Mouse (Mus musculus) urinary bladder, adult 18-20 months (tissue): ENCODE results near the gene Stx18.

Experiments used
- DNase-seq, 2 experiments: peaks; one replicate each; pipeline ENCODE4 v3.0.0; 2022; ENCODE audit warnings: low spot score in 2 of 2, mixed read lengths in 2 of 2

Gene Stx18

DNA sequence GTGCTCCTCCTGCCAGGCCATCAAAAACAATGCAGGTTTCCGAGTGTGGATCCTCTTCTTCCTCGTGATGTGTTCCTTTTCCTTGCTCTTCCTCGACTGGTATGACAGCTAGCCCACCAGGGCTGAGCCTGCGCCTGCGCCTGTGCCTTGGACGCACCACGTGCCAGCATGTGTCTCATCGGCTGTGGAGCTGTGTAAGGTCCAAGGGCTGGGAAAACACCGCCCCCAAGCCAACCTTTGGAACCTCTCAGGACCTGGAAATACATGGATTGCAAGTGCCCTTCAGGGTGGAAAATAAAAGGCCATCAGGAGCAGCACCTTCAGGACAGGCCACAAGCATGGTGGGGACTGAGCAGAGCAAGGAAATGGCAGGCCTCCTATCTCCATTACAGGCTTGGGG is 97.7 kb downstream of the Stx18 start:
- DNase-seq = no peak

DNA sequence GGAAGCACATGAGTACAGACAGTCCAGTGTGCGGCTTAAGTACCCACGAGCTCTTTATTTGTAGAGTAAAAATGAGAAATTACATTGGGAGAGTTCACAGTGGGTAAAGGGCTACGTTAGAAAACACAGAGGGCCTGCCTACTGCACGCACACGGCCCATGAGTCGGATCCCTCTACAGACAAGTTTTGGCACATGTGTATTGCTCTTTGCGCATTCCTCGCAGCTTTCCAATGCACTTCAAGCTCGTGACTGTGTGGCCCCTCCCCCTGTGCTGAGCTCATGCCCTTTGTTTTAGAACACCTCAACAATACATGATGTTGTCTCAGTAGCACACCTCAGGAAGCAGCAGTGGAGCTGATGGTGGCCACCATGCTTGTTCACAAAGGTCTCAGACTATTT is 98.6 kb downstream of the Stx18 start:
- no peak for DNase-seq

DNA sequence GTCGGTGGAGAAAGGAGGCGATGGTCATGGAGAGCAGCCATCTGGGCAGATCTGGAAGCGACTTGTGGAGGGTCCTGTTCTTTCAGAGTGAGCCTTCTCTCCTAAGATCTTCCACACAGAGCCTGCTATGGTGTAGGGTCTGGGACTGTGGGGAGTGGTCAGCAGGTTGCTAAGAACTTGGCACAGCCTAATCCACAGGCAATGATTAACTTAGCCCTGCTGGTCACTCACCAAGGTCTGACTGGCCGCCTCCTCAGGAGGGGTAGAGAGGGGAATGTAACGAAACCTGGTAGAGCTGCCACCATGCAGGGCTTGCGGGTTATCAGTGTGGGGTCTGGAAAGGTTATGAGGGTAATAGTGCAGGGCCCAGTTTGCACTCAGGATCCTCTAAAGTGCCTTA is 102.4 kb downstream of the Stx18 start:
- DNase-seq = no peak

DNA sequence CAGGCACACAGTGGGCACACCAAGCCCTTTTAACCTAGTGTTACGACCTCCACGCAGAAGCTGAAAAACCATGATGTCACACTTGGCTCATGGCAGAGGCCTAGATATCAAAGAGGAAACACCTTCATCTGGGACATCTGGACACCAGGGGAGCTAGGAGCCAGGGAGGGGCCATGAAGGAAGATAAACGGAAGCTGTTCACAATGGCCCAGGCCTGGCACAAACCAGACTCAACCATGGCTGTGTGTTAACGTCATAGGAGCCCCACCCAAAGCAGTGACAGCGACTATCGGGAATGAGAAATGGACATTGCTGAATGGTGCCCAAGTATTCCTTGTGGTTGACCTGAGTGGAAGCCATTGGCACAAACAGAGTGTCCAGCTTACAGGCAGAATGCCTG is 108.0 kb downstream of the Stx18 start:
- DNase-seq = no peak

DNA sequence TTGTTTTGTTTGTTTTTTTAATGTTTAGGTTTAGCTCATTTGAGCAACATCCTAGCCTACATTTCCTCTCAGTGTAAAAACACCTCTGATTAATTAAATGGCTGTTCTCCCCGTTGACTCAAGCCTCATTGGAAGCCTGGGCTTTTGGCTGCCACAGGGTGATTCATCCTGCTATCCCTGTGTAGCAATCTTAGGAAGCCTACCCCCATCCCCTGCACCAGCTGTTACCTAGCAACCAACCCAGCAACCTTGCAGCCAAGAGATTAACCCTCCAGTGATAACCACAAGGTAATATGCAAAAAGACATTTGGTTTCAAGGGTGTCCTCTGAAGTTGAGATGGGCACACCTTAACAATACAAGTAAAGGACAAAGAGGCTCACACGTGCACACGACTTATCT is 112.7 kb downstream of the Stx18 start:
- no peak for DNase-seq

DNA sequence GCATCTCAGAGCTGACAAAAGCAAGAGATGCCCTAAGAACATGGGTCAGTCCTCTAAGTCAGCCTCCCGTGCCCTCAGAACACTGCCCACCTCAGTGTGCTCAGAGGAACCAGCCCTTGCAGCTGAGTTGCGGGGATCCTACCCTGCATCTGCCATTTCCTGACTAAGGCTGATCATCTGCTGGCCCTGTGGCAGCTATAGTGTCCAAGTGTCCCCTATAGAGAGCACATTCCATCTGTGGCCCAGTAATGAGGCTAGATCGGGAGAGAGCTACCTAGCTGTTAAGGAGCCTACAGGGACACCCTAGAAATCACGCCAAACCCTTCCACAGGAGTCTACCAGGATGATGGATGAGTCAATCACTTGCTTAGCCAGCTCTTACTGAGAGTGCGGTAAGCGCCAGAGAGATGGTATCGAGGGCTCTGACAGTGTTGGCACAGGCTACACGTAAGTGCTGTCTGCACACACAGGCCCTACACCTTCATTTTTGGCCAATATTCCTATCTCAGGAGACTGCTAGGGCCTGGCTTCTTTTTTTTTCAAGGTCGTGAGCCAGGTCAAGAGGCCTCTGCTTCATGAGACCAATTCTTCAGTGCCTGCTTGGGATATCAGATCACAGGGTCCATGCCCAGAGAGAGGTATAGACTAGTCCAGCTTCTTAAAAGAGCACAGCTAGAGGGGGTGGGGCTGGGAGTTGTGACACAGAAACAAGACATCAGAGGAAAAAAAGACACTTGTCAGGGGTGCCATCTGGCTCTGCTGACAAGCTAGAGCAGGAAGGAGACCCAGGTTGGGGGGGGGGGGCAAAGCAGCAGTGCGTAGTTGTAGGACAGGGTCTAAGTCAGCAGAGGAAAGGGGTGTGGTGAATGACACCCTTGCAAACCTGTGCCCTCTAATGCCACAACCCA is 113.9 kb downstream of the Stx18 start:
- DNase-seq = no peak

DNA sequence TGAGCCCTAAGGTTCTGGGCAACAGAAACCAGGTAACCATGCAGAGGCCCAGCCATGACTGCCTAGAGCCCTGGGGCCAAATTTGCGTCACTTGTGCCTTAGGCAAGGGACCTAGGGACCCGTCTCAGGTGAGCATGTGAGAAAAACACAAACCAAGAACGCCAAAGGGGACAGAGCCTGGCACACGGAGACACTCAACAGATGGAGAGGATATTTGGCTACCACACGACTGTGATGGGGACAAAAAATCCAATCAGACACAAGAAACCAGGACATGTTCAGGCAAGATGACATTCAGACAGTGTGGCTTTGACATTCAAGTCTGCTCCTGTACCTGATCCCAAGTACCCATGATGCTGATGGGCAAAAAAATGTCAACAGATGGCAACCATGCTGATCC is 115.1 kb downstream of the Stx18 start:
- DNase-seq = no peak

DNA sequence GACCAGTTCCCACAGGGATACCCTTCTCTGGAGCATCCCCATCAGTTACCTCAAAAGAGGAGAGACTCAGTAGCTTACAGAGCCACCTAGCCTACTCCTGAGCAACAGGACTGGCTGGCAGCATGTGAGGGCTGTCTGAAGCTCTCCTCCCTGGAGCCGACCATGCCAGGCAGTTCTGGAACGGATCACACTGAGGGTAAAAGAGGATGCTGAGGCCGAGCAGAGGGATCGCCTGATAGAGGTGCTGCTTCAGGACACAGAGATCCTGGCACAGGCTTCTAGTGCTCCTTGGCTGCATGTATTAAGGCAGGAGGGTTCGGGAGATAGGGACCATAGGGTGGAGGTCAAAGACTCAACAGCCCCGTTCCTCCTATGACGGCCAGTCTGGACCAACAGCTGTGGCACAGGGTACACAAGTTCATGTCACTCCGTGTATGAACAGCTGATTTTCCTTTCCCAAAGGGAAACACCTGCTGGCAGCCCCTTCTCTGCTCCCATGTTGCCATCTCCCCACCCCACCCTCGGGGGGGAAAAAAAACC is 119.0 kb downstream of the Stx18 start:
- no peak for DNase-seq

DNA sequence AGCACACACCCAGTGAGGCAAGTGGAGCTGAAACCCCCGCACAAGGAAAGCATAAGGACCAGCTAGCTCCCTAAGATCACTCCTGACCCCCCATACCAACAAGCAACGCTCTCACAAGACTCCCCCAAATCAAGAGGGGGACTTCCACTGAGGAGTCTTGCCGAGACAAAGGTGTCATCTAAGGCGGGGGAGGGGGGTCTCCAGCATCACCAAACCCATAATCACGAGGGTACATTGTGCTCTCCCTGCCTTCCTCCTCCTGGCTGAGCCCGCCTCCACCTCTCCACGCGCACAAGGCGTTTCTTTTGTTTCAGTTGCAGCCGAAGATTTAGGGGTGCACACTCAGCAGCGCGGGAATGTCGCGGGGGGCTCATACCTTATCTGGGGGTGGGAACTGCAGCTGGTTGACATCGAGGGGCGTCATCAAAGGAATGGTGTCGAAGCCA is 120.0 kb downstream of the Stx18 start:
- no peak for DNase-seq

DNA sequence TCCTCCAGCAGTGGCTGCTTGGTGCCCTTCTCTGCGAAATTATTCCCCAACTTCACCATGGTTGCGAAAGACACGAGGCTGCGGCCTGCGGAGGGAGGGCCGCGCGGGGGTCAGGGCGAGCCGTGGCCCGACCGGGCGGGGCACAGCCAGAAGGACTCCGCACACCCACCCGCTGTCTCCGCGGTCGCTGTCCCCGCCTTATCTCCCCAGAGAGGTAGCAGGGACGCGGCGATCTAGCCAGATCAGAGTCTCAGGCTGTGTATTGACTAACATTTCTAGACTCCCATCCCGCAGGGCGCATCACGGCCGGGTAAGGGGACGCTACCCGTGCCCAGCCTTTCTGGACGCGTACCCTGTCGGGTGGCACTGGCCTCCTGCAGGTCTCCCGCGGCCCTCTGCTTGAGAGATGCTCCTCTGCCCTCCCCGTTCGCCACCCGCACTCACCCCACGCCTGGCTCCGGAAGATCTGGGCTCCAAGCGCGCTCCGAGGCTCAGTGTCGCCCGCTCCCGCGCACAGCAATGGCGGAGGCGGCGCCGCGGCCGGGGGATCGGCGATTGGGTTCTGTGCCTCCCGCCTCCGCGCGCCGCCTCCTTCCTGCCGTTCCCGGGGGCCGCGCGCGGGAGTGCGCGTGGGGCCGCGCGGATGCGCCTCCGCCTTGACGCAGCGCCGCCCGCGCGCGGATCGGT is 120.5 kb downstream of the Stx18 start:
- DNase-seq = peak; percentile 5 to 11

DNA sequence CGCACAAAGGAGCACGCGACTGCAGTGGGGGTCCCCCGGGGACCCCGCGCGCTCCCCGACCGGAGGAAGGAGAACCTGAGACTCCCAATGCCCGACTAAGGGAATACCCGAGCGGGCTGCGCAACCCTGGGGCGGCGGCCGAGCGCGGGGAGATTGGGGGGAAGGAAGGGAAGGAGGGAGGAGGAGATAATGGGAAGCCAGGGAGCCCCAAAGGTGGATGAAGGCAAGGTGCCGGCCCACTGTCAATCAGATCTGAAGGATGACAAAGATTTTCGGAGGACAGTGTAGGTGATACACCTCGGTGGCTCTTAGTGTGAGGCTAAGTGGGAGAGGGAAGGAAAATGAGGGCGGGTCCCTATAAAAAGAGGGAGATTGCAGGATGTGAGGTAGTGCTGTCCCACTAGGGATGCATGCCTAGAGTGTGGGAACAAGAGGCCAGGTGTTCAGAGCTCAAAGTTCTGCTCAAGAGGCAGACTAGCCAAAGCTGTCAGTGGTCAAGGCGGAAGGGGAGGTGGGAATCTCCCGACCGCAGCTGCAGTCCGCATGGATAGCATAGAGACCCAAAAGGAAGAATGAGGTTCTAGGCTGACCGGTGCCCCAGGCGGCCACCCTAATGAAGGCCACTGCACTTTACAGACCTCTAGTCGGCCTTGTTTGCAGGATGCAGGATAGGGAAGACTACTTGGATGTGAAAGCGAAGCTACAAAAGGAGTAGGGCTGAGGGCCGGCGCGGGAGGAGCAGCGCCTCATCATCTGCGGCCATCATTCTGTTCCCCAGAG is 121.3 kb downstream of the Stx18 start, which contains the start of gene Nsg1:
Gene Nsg1 (minus strand): TSS at position 274 of the 780 bp plus-strand sequence.
- DNase-seq = no peak

DNA sequence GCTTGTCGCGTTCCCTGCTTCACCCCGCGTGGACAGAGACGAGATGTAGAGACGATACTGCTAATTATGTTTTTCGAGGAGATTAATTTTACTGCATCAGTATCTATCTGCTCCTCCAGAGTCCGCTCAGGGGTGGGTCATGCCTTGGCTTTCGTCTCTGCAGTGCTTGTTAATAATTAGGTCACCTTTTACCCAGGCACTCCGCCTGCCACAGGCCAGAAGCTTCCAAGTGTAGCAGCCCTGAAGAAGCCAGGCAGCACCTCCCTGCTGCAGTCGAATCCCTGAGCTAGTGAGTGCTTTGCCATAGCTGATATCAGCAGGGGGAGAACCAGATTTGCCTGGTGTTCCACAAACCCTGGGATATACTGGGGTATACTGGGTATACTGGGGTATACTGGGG is 130.0 kb downstream of the Stx18 start:
- no peak for DNase-seq

DNA sequence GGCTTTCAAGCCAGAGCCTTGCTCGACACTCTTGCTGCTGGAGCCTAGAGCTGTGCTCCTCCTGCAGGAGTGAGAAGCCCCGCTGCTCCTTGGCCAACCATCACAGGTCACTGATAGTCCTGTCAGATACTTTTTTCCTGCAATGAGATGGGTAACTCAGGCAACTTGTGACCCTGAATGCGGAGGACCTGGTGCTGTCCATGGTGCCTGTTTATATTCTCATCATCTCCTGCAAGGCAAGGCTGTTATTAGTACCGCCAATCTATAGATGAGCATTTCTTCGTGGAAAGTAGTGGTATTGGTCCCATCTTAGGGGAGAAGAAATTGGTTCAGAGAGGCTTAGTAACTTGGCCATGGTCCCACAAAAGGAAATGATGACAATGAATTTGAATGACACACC is 135.2 kb downstream of the Stx18 start:
- no peak for DNase-seq

DNA sequence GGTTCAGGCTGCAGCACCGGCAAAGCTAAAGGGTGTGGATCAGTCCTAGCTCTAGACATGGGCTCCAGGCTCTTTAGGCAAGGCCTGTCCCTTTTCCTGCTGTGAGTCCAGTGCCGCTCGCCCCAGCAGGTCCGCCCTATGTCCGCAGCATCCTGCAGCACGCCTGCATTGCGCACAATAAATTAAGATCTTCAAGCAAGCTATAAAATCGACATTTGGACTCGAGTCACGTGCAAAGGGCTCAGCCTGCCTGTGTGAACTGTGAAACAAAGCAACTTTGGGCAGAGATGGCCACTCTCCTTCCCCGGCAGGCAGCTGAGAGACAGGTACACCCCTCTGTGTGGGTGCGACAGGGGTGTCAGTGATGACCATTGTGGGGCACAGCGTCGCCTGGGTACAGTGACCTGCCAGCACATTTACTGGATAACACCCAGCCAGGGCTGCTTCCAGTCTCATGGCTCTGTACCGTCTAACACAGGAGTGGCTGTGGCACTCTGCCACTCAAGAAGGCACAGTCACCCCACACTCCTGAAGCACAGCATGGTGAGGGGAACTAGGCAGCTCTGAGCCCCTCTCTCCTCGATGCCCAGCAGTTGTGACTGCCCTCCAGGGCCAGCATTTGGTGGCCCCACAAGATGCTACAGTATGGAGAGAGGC is 135.8 kb downstream of the Stx18 start:
- no peak for DNase-seq

DNA sequence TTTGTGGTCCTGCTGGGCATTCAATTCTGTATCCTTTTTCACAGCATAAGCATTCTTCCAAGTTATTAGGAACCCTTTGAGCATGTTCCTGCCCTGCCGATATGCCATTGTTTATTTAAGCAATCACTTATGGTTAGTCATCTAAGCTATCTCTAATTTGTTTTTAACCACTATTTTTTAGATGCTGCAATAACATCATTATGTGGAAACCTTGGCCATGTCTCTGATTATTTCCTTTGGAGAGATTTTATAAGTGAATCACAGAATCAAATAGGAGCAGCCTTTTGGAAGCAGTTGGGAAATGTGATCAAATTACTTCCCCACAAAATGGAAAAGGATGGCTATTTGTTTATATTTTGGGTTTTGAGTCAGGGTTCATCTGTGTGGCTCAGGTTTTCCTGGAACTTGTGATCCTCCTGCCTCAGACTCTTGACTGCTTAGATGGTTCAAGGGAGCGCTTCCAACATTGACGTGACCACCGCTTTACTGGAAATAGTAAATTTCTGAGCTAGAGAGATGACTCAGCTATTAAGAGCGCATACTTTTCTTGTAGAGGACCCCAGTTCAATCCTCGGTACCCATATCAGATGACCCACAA is 146.2 kb downstream of the Stx18 start:
- DNase-seq = no peak

DNA sequence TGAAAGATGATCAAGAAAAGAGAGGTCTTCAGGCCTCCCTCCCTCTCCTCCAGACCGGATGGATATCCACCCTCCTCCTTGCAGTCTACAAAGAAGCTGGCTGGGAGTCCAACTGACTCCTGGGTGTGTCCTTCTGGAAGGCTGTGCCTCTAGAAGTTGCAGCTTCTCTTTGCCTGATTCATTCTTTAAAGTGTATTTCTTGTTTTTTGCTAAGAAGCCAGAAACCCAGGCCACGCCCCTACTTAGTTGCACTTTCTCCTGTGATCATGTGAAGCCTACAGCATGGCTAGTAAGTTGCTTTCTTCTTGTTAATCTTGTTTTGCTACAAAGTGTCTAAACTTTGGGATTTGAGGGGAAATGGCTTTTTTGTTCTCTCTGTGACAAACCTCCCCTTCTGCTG is 148.5 kb downstream of the Stx18 start:
- no peak for DNase-seq
